Mouse (Mus musculus) MEL (cell line): Measurements from ENCODE around the gene Pga5. TPM values are rescaled to one million over a fixed set of nuclear protein-coding genes. Genes with fewer than 3 reads are reported as not detected.

ENCODE experiments used
- DNase-seq: peaks from one replicate; pipeline ENCODE4 v3.0.0; 2011; ENCODE audit warnings: low read depth, low spot score
- H3K27ac ChIP-seq: 2 replicates; pipeline ENCODE4 v1.5.1; 2012; ENCODE audit warnings: low read depth, mild to moderate bottlenecking, control low read depth, low read length, moderate library complexity; ENCODE audit not compliant: control insufficient read depth
- H3K27me3 ChIP-seq, 2 experiments: fragments of 150-350 bp in 1 of 2; sonication (generic) in 1 of 2; 2 replicates each; pipeline ENCODE4 v1.6.1; 2012; ENCODE audit warnings: low read length in 2 of 2, mild to moderate bottlenecking in 2 of 2, improper control_type of control experiment in 1 of 2, moderate library complexity in 1 of 2; ENCODE audit not compliant: insufficient read depth in 2 of 2, control insufficient read depth in 1 of 2
- H3K36me3 ChIP-seq, 2 experiments: 2 replicates each; pipeline ENCODE4 v1.6.1; 2012 to 2014; ENCODE audit warnings: low read length in 2 of 2, improper control_type of control experiment in 1 of 2, inconsistent platforms in 1 of 2, mild to moderate bottlenecking in 1 of 2; ENCODE audit not compliant: insufficient read depth in 2 of 2, control insufficient read depth in 1 of 2
- H3K4me1 ChIP-seq, 2 experiments: fragments of 150-350 bp in 1 of 2; sonication (generic) in 1 of 2; 2 replicates each; pipeline ENCODE4 v1.6.1; 2012; ENCODE audit warnings: low read length in 2 of 2, improper control_type of control experiment in 1 of 2, mild to moderate bottlenecking in 1 of 2; ENCODE audit not compliant: insufficient read depth in 2 of 2, control insufficient read depth in 1 of 2
- H3K4me3 ChIP-seq, 2 experiments: fragments of 150-350 bp in 1 of 2; sonication (generic) in 1 of 2; 2 replicates each; pipeline ENCODE4 v1.5.1; 2012; ENCODE audit warnings: low read depth in 2 of 2, low read length in 2 of 2, mild to moderate bottlenecking in 2 of 2, moderate library complexity in 2 of 2, control low read depth in 1 of 2, improper control_type of control experiment in 1 of 2; ENCODE audit not compliant: control insufficient read depth in 1 of 2, insufficient read depth in 1 of 2
- H3K79me2 ChIP-seq: 2 replicates; pipeline ENCODE4 v1.6.1; 2012; ENCODE audit warnings: mild to moderate bottlenecking, low read length, moderate library complexity; ENCODE audit not compliant: control insufficient read depth, poor library complexity, insufficient read depth
- H3K9ac ChIP-seq: 2 replicates; pipeline ENCODE4 v1.6.1; 2012; ENCODE audit warnings: low read depth, mild to moderate bottlenecking, control low read depth, low read length, moderate library complexity; ENCODE audit not compliant: control insufficient read depth, poor library complexity, severe bottlenecking
- H3K9me3 ChIP-seq: fragments of 150-350 bp; sonication (generic); replicated peaks from 2 replicates; pipeline ENCODE4 v1.6.1; 2012; ENCODE audit warnings: mild to moderate bottlenecking, low read length, improper control_type of control experiment, moderate library complexity; ENCODE audit not compliant: insufficient read depth
- BHLHE40 ChIP-seq: IDR thresholded peaks from 2 replicates; pipeline ENCODE4 v1.6.1; 2012; ENCODE audit warnings: low read depth, mild to moderate bottlenecking, inconsistent platforms, low read length, improper control_type of control experiment, borderline replicate concordance
- CHD1 ChIP-seq: IDR thresholded peaks from 2 replicates; pipeline ENCODE4 v1.6.1; 2012; ENCODE audit warnings: low read depth, mild to moderate bottlenecking, inconsistent platforms, low read length, improper control_type of control experiment
- E2F4 ChIP-seq: IDR thresholded peaks from 2 replicates; pipeline ENCODE4 v1.6.1; 2011; ENCODE audit warnings: low read depth, low read length, improper control_type of control experiment, borderline replicate concordance
- EP300 ChIP-seq, 2 experiments: IDR thresholded peaks; 2 replicates each; pipeline ENCODE4 v1.6.1; 2011; ENCODE audit warnings: improper control_type of control experiment in 2 of 2, low read length in 2 of 2, low read depth in 1 of 2, mild to moderate bottlenecking in 1 of 2
- GABPA ChIP-seq: IDR thresholded peaks from 2 replicates; pipeline ENCODE4 v1.6.1; 2012; ENCODE audit warnings: low read depth, mild to moderate bottlenecking, inconsistent platforms, low read length, improper control_type of control experiment, moderate library complexity
- MAFK ChIP-seq: IDR thresholded peaks from 2 replicates; pipeline ENCODE4 v1.6.1; 2011; ENCODE audit warnings: low read depth, mild to moderate bottlenecking, low read length, improper control_type of control experiment, borderline replicate concordance
- MAX ChIP-seq: IDR thresholded peaks from 2 replicates; pipeline ENCODE4 v1.6.1; 2011; ENCODE audit warnings: low read length, improper control_type of control experiment
- MEF2A ChIP-seq: IDR thresholded peaks from 2 replicates; pipeline ENCODE4 v1.6.1; 2014; ENCODE audit warnings: low read depth, mild to moderate bottlenecking, inconsistent platforms, low read length, improper control_type of control experiment; ENCODE audit not compliant: poor library complexity, insufficient replicate concordance, severe bottlenecking; ENCODE audit errors: extremely low read depth
- MXI1 ChIP-seq: IDR thresholded peaks from 2 replicates; pipeline ENCODE4 v1.6.1; 2011; ENCODE audit warnings: mild to moderate bottlenecking, low read depth, low read length, improper control_type of control experiment
- MYC ChIP-seq: IDR thresholded peaks from 2 replicates; pipeline ENCODE4 v1.6.1; 2011; ENCODE audit warnings: low read depth, mild to moderate bottlenecking, low read length, improper control_type of control experiment, moderate library complexity
- NRF1 ChIP-seq: IDR thresholded peaks from 2 replicates; pipeline ENCODE4 v1.6.1; 2014; ENCODE audit warnings: low read depth, mild to moderate bottlenecking, inconsistent platforms, low read length, improper control_type of control experiment, moderate library complexity; ENCODE audit not compliant: poor library complexity, insufficient read depth, severe bottlenecking
- POLR2AphosphoS2 ChIP-seq: IDR thresholded peaks from 2 replicates; pipeline ENCODE4 v1.6.1; 2011; ENCODE audit warnings: low read length, improper control_type of control experiment
- POLR2AphosphoS5 ChIP-seq: IDR thresholded peaks from 2 replicates; pipeline ENCODE4 v1.6.1; 2012; ENCODE audit warnings: low read depth, borderline replicate concordance, mild to moderate bottlenecking, inconsistent platforms, low read length, moderate library complexity, mixed read lengths
- RAD21 ChIP-seq: IDR thresholded peaks from 2 replicates; pipeline ENCODE4 v1.6.1; 2011; ENCODE audit warnings: mild to moderate bottlenecking, low read depth, low read length, improper control_type of control experiment
- TBP ChIP-seq: IDR thresholded peaks from 2 replicates; pipeline ENCODE4 v1.8.0; 2011; ENCODE audit warnings: low read depth, low read length, improper control_type of control experiment
- USF1 ChIP-seq: IDR thresholded peaks from 2 replicates; pipeline ENCODE4 v1.6.1; 2014; ENCODE audit warnings: low read depth, mild to moderate bottlenecking, inconsistent platforms, low read length, improper control_type of control experiment, moderate library complexity
- USF2 ChIP-seq, 2 experiments: IDR thresholded peaks; 2 replicates each; pipeline ENCODE4 v1.6.1; 2011 to 2012; ENCODE audit warnings: improper control_type of control experiment in 2 of 2, low read length in 2 of 2, borderline replicate concordance in 1 of 2, inconsistent platforms in 1 of 2, low read depth in 1 of 2, mild to moderate bottlenecking in 1 of 2; ENCODE audit not compliant: insufficient read depth in 1 of 2
- ZC3H11A ChIP-seq: IDR thresholded peaks from 2 replicates; pipeline ENCODE4 v1.6.1; 2012; ENCODE audit warnings: low read depth, mild to moderate bottlenecking, inconsistent platforms, low read length, improper control_type of control experiment
- ZMIZ1 ChIP-seq: IDR thresholded peaks from 2 replicates; pipeline ENCODE4 v1.6.1; 2012; ENCODE audit warnings: low read depth, mild to moderate bottlenecking, inconsistent platforms, low read length, improper control_type of control experiment, moderate library complexity
- ZNF384 ChIP-seq: IDR thresholded peaks from 2 replicates; pipeline ENCODE4 v1.6.1; 2012; ENCODE audit warnings: low read depth, mild to moderate bottlenecking, inconsistent platforms, low read length, improper control_type of control experiment
- polyA plus RNA-seq, 2 experiments: library from polyadenylated mRNA; stranded (reverse) in 1 of 2; unstranded in 1 of 2; fragments of >175 nt in 1 of 2; fragments of >200 nt in 1 of 2; gene quantifications; 2 replicates each; pipeline versions ENCODE4 v1.2.1 to v1.2.4; 2012; ENCODE audit warnings: low replicate concordance in 2 of 2, low read depth in 1 of 2; ENCODE audit not compliant: insufficient read length in 2 of 2, insufficient read depth in 1 of 2, missing spikeins in 1 of 2
- total RNA-seq: library from RNA; depleted of rRNA; stranded (reverse); fragments of 300-350 nt; gene quantifications from 2 replicates; pipeline ENCODE4 v1.2.3, GENCODE M21; 2012

Gene Pga5
- total and polyA plus RNA-seq, 3 experiments: not detected

GRCm38 (mm10) chr19:10699851-10700250 is 22.0 kb upstream of the Pga5 start:
- Histone ChIP-seq H3K4me3 (no peak overlapping the region), H3K9ac (no peak overlapping the region), H3K9me3 (no peaks in the 10 kb centered on the region), H3K27me3 (no peaks in the 10 kb centered on the region), H3K36me3 (no peaks in the 10 kb centered on the region), H3K27ac (no peak overlapping the region), H3K79me2 (no peaks in the 10 kb centered on the region; the same call in none of the 2 replicates), H3K4me1 (no peaks in the 10 kb centered on the region)
- no peak for DNase-seq
- no peak for TF ChIP-seq MXI1
- TF ChIP-seq POLR2AphosphoS2: no peak
- TF ChIP-seq POLR2AphosphoS5: no peak
- TF ChIP-seq E2F4: no peak
- TF ChIP-seq USF1: no peak
- TF ChIP-seq MEF2A: no peak
- no peak for TF ChIP-seq USF2 (IDR thresholded peaks at IDR 0.05; ENCODE audit: borderline replicate concordance in 1 of 2, insufficient read depth in 1 of 2, low read depth in 1 of 2, low read length in 2 of 2)
- TF ChIP-seq MYC: no peak
- TF ChIP-seq MAFK: no peak
- TF ChIP-seq EP300 (IDR thresholded peaks at IDR 0.05; ENCODE audit: low read depth in 1 of 2, low read length in 2 of 2): no peak
- no peak for TF ChIP-seq NRF1
- no peak for TF ChIP-seq CHD1
- TF ChIP-seq RAD21: no peak
- no peak for TF ChIP-seq TBP
- no peak for TF ChIP-seq ZMIZ1
- no peak for TF ChIP-seq ZNF384
- no peak for TF ChIP-seq GABPA
- no peak for TF ChIP-seq BHLHE40
- TF ChIP-seq ZC3H11A: no peak
- TF ChIP-seq MAX: no peak
